Mouse (Mus musculus) hindbrain, embryonic 14.5 days (tissue): ENCODE data around the gene Gabra1. TPM values are rescaled to one million over a fixed set of nuclear protein-coding genes. Genes with fewer than 3 reads are reported as not detected.

Experiments
- ATAC-seq: fragments of 200-750 bp; cut with Nextera tagmentation; 2 replicates; pipeline ENCODE4 v1.8.0; 2017; ENCODE audit warnings: moderate number of reproducible peaks, mild to moderate bottlenecking, moderate TSS enrichment, moderate library complexity; ENCODE audit not compliant: low FRiP score
- DNase-seq: peaks from one replicate; pipeline ENCODE4 v3.0.0-alpha.2; 2015; ENCODE audit warnings: low spot score
- H3K27ac ChIP-seq: fragments of 300-500 bp; sonication (generic); 2 replicates; pipeline ENCODE4 v1.5.1; 2014; ENCODE audit warnings: mild to moderate bottlenecking, moderate library complexity
- H3K27me3 ChIP-seq: fragments of 300-500 bp; sonication (generic); 2 replicates; pipeline ENCODE4 v1.6.1; 2014; ENCODE audit warnings: mild to moderate bottlenecking, low read length, mixed read lengths; ENCODE audit not compliant: control insufficient read depth, insufficient read depth
- H3K36me3 ChIP-seq: fragments of 300-500 bp; sonication (generic); replicated peaks from 2 replicates; pipeline ENCODE4 v1.6.1; 2014; ENCODE audit not compliant: control insufficient read depth, insufficient read depth
- H3K4me1 ChIP-seq: fragments of 300-500 bp; sonication (generic); replicated peaks from 2 replicates; pipeline ENCODE4 v1.6.1; 2014; ENCODE audit warnings: antibody characterized with exemption, low read length, mixed read lengths; ENCODE audit not compliant: control insufficient read depth, insufficient read depth
- H3K4me2 ChIP-seq: fragments of 300-500 bp; sonication (generic); replicated peaks from 2 replicates; pipeline ENCODE4 v1.6.1; 2014; ENCODE audit warnings: mild to moderate bottlenecking, moderate library complexity
- H3K4me3 ChIP-seq: fragments of 300-500 bp; sonication (generic); replicated peaks from 2 replicates; pipeline ENCODE4 v1.5.1; 2014; ENCODE audit warnings: mild to moderate bottlenecking, low read length
- H3K9ac ChIP-seq: fragments of 300-500 bp; sonication (generic); 2 replicates; pipeline ENCODE4 v1.6.1; 2014
- H3K9me3 ChIP-seq: fragments of 300-500 bp; sonication (generic); 2 replicates; pipeline ENCODE4 v1.6.1; 2016; ENCODE audit warnings: low read length; ENCODE audit not compliant: control insufficient read depth
- WGBS: fragments of 180-500 bp; shearing (Covaris S2); extraction: QIAGEN DNeasy Blood & Tissue Kit; methylation state at CpG from one replicate; pipeline ENCODE4 v1.1.7; 2014; 5-methylcytosine and 5-hydroxymethylcytosine counted together
- polyA plus RNA-seq: library from polyadenylated mRNA; unstranded; fragments of >200 nt; fragmentation: Nextera tagmentation; extraction: Ambion mirVana; gene quantifications from 2 replicates; pipeline ENCODE4 v1.2.1, GENCODE M21; 2014

The Gabra1 gene
- polyA plus RNA-seq, 1 experiment from 2014 or later: 18.6 TPM

DNA sequence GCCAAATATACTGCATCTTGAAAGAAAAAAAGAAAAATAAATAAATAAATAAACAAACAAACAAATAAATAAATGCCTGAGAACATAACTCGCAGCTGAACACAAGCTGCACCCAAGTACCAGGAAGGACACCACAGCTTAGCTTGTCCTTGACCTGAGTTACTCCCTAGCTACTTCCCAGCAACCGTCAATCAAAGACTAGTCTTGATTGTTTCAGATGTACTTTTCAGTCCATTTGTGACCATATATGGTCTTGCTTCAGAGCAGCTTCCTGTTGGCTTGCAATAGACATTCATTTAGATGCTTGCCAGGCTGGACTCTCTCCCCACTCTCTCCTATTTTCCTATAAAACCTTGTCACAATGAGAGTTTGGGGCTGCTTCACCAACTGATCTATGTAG lies 87.2 kb downstream of the Gabra1 start:
- Histone ChIP-seq H3K9me3 (no peaks in the 10 kb centered on the region), H3K4me3 (no peak overlapping the region), H3K27ac (no peak overlapping the region), H3K36me3 (no peaks in the 10 kb centered on the region), H3K9ac (no peak overlapping the region), H3K4me1 (no peaks in the 10 kb centered on the region), H3K4me2 (no peak overlapping the region), H3K27me3 (no peaks in the 10 kb centered on the region)
- WGBS: 81% methylated on average over 2 of the region's 2 CpGs
- DNase-seq: no peak
- no peak for ATAC-seq

Other genes with a start within 250 kb of the Gabra1 start
- gene Gabrg2, start 182.1 kb downstream of the Gabra1 start, polyA plus RNA-seq: 116 and 139 TPM in 2 replicates
- not detected in 2 replicates for gene Gabra6, start 138.1 kb upstream of the Gabra1 start, polyA plus RNA-seq
- 21.9 and 25.5 TPM in 2 replicates for gene Gabrb2, start 236.8 kb upstream of the Gabra1 start, polyA plus RNA-seq